Mouse (Mus musculus) MEL (cell line): ENCODE results near the gene Cyb5b. TPM values are rescaled to one million over a fixed set of nuclear protein-coding genes. Genes with fewer than 3 reads are reported as not detected.

Source experiments
- DNase-seq: peaks from one replicate; pipeline ENCODE4 v3.0.0; 2011; ENCODE audit warnings: low read depth, low spot score
- H3K27ac ChIP-seq: 2 replicates; pipeline ENCODE4 v1.5.1; 2012; ENCODE audit warnings: low read depth, mild to moderate bottlenecking, control low read depth, low read length, moderate library complexity; ENCODE audit not compliant: control insufficient read depth
- H3K27me3 ChIP-seq, 2 experiments: fragments of 150-350 bp in 1 of 2; sonication (generic) in 1 of 2; 2 replicates each; pipeline ENCODE4 v1.6.1; 2012; ENCODE audit warnings: low read length in 2 of 2, mild to moderate bottlenecking in 2 of 2, improper control_type of control experiment in 1 of 2, moderate library complexity in 1 of 2; ENCODE audit not compliant: insufficient read depth in 2 of 2, control insufficient read depth in 1 of 2
- H3K36me3 ChIP-seq, 2 experiments: 2 replicates each; pipeline ENCODE4 v1.6.1; 2012 to 2014; ENCODE audit warnings: low read length in 2 of 2, improper control_type of control experiment in 1 of 2, inconsistent platforms in 1 of 2, mild to moderate bottlenecking in 1 of 2; ENCODE audit not compliant: insufficient read depth in 2 of 2, control insufficient read depth in 1 of 2
- H3K4me1 ChIP-seq, 2 experiments: fragments of 150-350 bp in 1 of 2; sonication (generic) in 1 of 2; 2 replicates each; pipeline ENCODE4 v1.6.1; 2012; ENCODE audit warnings: low read length in 2 of 2, improper control_type of control experiment in 1 of 2, mild to moderate bottlenecking in 1 of 2; ENCODE audit not compliant: insufficient read depth in 2 of 2, control insufficient read depth in 1 of 2
- H3K4me3 ChIP-seq, 2 experiments: fragments of 150-350 bp in 1 of 2; sonication (generic) in 1 of 2; 2 replicates each; pipeline ENCODE4 v1.5.1; 2012; ENCODE audit warnings: low read depth in 2 of 2, low read length in 2 of 2, mild to moderate bottlenecking in 2 of 2, moderate library complexity in 2 of 2, control low read depth in 1 of 2, improper control_type of control experiment in 1 of 2; ENCODE audit not compliant: control insufficient read depth in 1 of 2, insufficient read depth in 1 of 2
- H3K79me2 ChIP-seq: 2 replicates; pipeline ENCODE4 v1.6.1; 2012; ENCODE audit warnings: mild to moderate bottlenecking, low read length, moderate library complexity; ENCODE audit not compliant: control insufficient read depth, poor library complexity, insufficient read depth
- H3K9ac ChIP-seq: 2 replicates; pipeline ENCODE4 v1.6.1; 2012; ENCODE audit warnings: low read depth, mild to moderate bottlenecking, control low read depth, low read length, moderate library complexity; ENCODE audit not compliant: control insufficient read depth, poor library complexity, severe bottlenecking
- H3K9me3 ChIP-seq: fragments of 150-350 bp; sonication (generic); replicated peaks from 2 replicates; pipeline ENCODE4 v1.6.1; 2012; ENCODE audit warnings: mild to moderate bottlenecking, low read length, improper control_type of control experiment, moderate library complexity; ENCODE audit not compliant: insufficient read depth
- CTCF ChIP-seq, 3 experiments: IDR thresholded peaks in 2 of 3; conservative IDR thresholded peaks in 1 of 3; 2 replicates each; pipeline ENCODE4 v1.5.1; 2011 to 2012; ENCODE audit warnings: low read length in 3 of 3, low read depth in 2 of 3, mild to moderate bottlenecking in 2 of 3, improper control_type of control experiment in 1 of 3, inconsistent platforms in 1 of 3, mixed read lengths in 1 of 3, moderate library complexity in 1 of 3; ENCODE audit not compliant: control insufficient read depth in 1 of 3, insufficient read depth in 1 of 3, poor library complexity in 1 of 3, severe bottlenecking in 1 of 3
- ETS1 ChIP-seq: IDR thresholded peaks from 2 replicates; pipeline ENCODE4 v1.6.1; 2012; ENCODE audit warnings: low read depth, mild to moderate bottlenecking, inconsistent platforms, low read length, improper control_type of control experiment, moderate library complexity
- MEF2A ChIP-seq: IDR thresholded peaks from 2 replicates; pipeline ENCODE4 v1.6.1; 2014; ENCODE audit warnings: low read depth, mild to moderate bottlenecking, inconsistent platforms, low read length, improper control_type of control experiment; ENCODE audit not compliant: poor library complexity, insufficient replicate concordance, severe bottlenecking; ENCODE audit errors: extremely low read depth
- MXI1 ChIP-seq: IDR thresholded peaks from 2 replicates; pipeline ENCODE4 v1.6.1; 2011; ENCODE audit warnings: mild to moderate bottlenecking, low read depth, low read length, improper control_type of control experiment
- MYC ChIP-seq: IDR thresholded peaks from 2 replicates; pipeline ENCODE4 v1.6.1; 2011; ENCODE audit warnings: low read depth, mild to moderate bottlenecking, low read length, improper control_type of control experiment, moderate library complexity
- NELFE ChIP-seq: IDR thresholded peaks from 2 replicates; pipeline ENCODE4 v1.6.1; 2011; ENCODE audit warnings: low read depth, low read length, improper control_type of control experiment
- NRF1 ChIP-seq: IDR thresholded peaks from 2 replicates; pipeline ENCODE4 v1.6.1; 2014; ENCODE audit warnings: low read depth, mild to moderate bottlenecking, inconsistent platforms, low read length, improper control_type of control experiment, moderate library complexity; ENCODE audit not compliant: poor library complexity, insufficient read depth, severe bottlenecking
- POLR2A ChIP-seq, 2 experiments: IDR thresholded peaks; 2 replicates each; pipeline ENCODE4 v1.6.1; 2011 to 2012; ENCODE audit warnings: low read length in 2 of 2, mild to moderate bottlenecking in 2 of 2, control low read depth in 1 of 2, improper control_type of control experiment in 1 of 2, low read depth in 1 of 2, moderate library complexity in 1 of 2; ENCODE audit not compliant: control insufficient read depth in 1 of 2, insufficient read depth in 1 of 2, poor library complexity in 1 of 2
- POLR2AphosphoS5 ChIP-seq: IDR thresholded peaks from 2 replicates; pipeline ENCODE4 v1.6.1; 2012; ENCODE audit warnings: low read depth, borderline replicate concordance, mild to moderate bottlenecking, inconsistent platforms, low read length, moderate library complexity, mixed read lengths
- SIN3A ChIP-seq: IDR thresholded peaks from 2 replicates; pipeline ENCODE4 v1.6.1; 2012; ENCODE audit warnings: low read length, improper control_type of control experiment, inconsistent platforms
- SMC3 ChIP-seq: IDR thresholded peaks from 2 replicates; pipeline ENCODE4 v1.6.1; 2011; ENCODE audit warnings: low read depth, low read length, improper control_type of control experiment
- TAL1 ChIP-seq: IDR thresholded peaks from 2 replicates; pipeline ENCODE4 v1.6.1; 2012; ENCODE audit warnings: mild to moderate bottlenecking, inconsistent platforms, low read length, moderate library complexity, mixed read lengths
- TCF12 ChIP-seq: IDR thresholded peaks from 2 replicates; pipeline ENCODE4 v1.6.1; 2014; ENCODE audit warnings: low read depth, mild to moderate bottlenecking, inconsistent platforms, low read length, improper control_type of control experiment, moderate library complexity
- UBTF ChIP-seq: IDR thresholded peaks from 2 replicates; pipeline ENCODE4 v1.6.1; 2012; ENCODE audit warnings: low read depth, mild to moderate bottlenecking, inconsistent platforms, low read length, improper control_type of control experiment, moderate library complexity, borderline replicate concordance; ENCODE audit not compliant: insufficient read depth
- USF1 ChIP-seq: IDR thresholded peaks from 2 replicates; pipeline ENCODE4 v1.6.1; 2014; ENCODE audit warnings: low read depth, mild to moderate bottlenecking, inconsistent platforms, low read length, improper control_type of control experiment, moderate library complexity
- USF2 ChIP-seq, 2 experiments: IDR thresholded peaks; 2 replicates each; pipeline ENCODE4 v1.6.1; 2011 to 2012; ENCODE audit warnings: improper control_type of control experiment in 2 of 2, low read length in 2 of 2, borderline replicate concordance in 1 of 2, inconsistent platforms in 1 of 2, low read depth in 1 of 2, mild to moderate bottlenecking in 1 of 2; ENCODE audit not compliant: insufficient read depth in 1 of 2
- ZKSCAN1 ChIP-seq: IDR thresholded peaks from 2 replicates; pipeline ENCODE4 v1.6.1; 2012; ENCODE audit warnings: low read depth, mild to moderate bottlenecking, inconsistent platforms, low read length, improper control_type of control experiment, moderate library complexity
- ZNF384 ChIP-seq: IDR thresholded peaks from 2 replicates; pipeline ENCODE4 v1.6.1; 2012; ENCODE audit warnings: low read depth, mild to moderate bottlenecking, inconsistent platforms, low read length, improper control_type of control experiment
- polyA plus RNA-seq, 2 experiments: library from polyadenylated mRNA; stranded (reverse) in 1 of 2; unstranded in 1 of 2; fragments of >175 nt in 1 of 2; fragments of >200 nt in 1 of 2; gene quantifications; 2 replicates each; pipeline versions ENCODE4 v1.2.1 to v1.2.4; 2012; ENCODE audit warnings: low replicate concordance in 2 of 2, low read depth in 1 of 2; ENCODE audit not compliant: insufficient read length in 2 of 2, insufficient read depth in 1 of 2, missing spikeins in 1 of 2
- total RNA-seq: library from RNA; depleted of rRNA; stranded (reverse); fragments of 300-350 nt; gene quantifications from 2 replicates; pipeline ENCODE4 v1.2.3, GENCODE M21; 2012

Gene Cyb5b
- total and polyA plus RNA-seq, 3 experiments = 67.9 to 79.1 (median 69.4) TPM

- Histone ChIP-seq H3K27me3 (no peaks in the 10 kb centered on the region), H3K9ac (no peak overlapping the region), H3K4me1 (peaks cover 4 to 6% of the 10 kb centered on the region in 2 experiments; a peak in 3 of 4 replicates), H3K36me3 (peaks cover 0 to 6% of the 10 kb centered on the region in 2 experiments; a peak in 1 of 4 replicates), H3K4me3 (no peak overlapping the region), H3K9me3 (no peaks in the 10 kb centered on the region), H3K27ac (no peak overlapping the region), H3K79me2 (no peaks in the 10 kb centered on the region)
- TF ChIP-seq MYC (no peak), USF1 (no peak), ZKSCAN1 (no peak), CTCF (IDR thresholded peaks at IDR 0.05 in 2 of 3, conservative IDR thresholded peaks at IDR 0.05 in 1 of 3; ENCODE audit: control insufficient read depth in 1 of 3, insufficient read depth in 1 of 3, low read depth in 2 of 3, low read length in 3 of 3, poor library complexity in 1 of 3, severe bottlenecking in 1 of 3) (no peak), MXI1 (no peak), TAL1 (no peak), NRF1 (no peak), POLR2A (IDR thresholded peaks at IDR 0.05; ENCODE audit: control insufficient read depth in 1 of 2, insufficient read depth in 1 of 2, low read depth in 1 of 2, low read length in 2 of 2, poor library complexity in 1 of 2) (no peak), UBTF (no peak), ZNF384 (no peak), ETS1 (no peak), TCF12 (no peak), USF2 (IDR thresholded peaks at IDR 0.05; ENCODE audit: borderline replicate concordance in 1 of 2, insufficient read depth in 1 of 2, low read depth in 1 of 2, low read length in 2 of 2) (no peak), NELFE (no peak), SIN3A (no peak)
- no peak for DNase-seq
These were observed 6.9 kb upstream of the Cyb5b start for GRCm38 (mm10) chr8:107143501-107143900.

GRCm38 (mm10) chr8:107146186-107146585, 4.3 kb upstream of the Cyb5b start:
- no peak overlapping the region for H3K9ac ChIP-seq
- H3K79me2 ChIP-seq = peaks cover 7% of the 10 kb centered on the region
- H3K9me3 ChIP-seq = no peaks in the 10 kb centered on the region
- no peak overlapping the region for H3K27ac ChIP-seq
- no peaks in the 10 kb centered on the region for H3K27me3 ChIP-seq
- peaks cover 0 to 4% of the 10 kb centered on the region in 2 experiments; a peak in 3 of 4 replicates for H3K4me1 ChIP-seq
- DNase-seq = no peak
- no peak overlapping the region for H3K4me3 ChIP-seq
- peaks cover 0 to 4% of the 10 kb centered on the region in 2 experiments; a peak in 2 of 4 replicates for H3K36me3 ChIP-seq
- TF ChIP-seq MXI1 (no peak), SMC3 (no peak), MEF2A (no peak), POLR2AphosphoS5 (no peak), NRF1 (no peak), ZNF384 (no peak)
